Mouse (Mus musculus) myocyte (in vitro differentiated cells): Measurements from ENCODE around the gene Rusc2.

Experiments
- MAX ChIP-seq: IDR thresholded peaks from one replicate; pipeline ENCODE4 v1.6.1; 2011; ENCODE audit warnings: low read depth, mild to moderate bottlenecking, control low read depth
- POLR2A ChIP-seq: IDR thresholded peaks from one replicate; pipeline ENCODE4 v1.6.1; 2011; ENCODE audit warnings: low read depth, mild to moderate bottlenecking, control low read depth, moderate library complexity; ENCODE audit not compliant: insufficient read length
- POLR2AphosphoS2 ChIP-seq: IDR thresholded peaks from one replicate; pipeline ENCODE4 v1.6.1; 2011; ENCODE audit warnings: low read depth, control low read depth; ENCODE audit not compliant: insufficient read length
- REST ChIP-seq: IDR thresholded peaks from one replicate; pipeline ENCODE4 v1.6.1; 2011; ENCODE audit warnings: mild to moderate bottlenecking, control low read depth, moderate library complexity; ENCODE audit not compliant: insufficient read depth, insufficient read length
- TCF12 ChIP-seq: IDR thresholded peaks from one replicate; pipeline ENCODE4 v1.6.1; 2011; ENCODE audit warnings: mild to moderate bottlenecking, control low read depth; ENCODE audit not compliant: poor library complexity, insufficient read depth, severe bottlenecking
- USF1 ChIP-seq: IDR thresholded peaks from one replicate; pipeline ENCODE4 v1.6.1; 2011; ENCODE audit warnings: low read depth, mild to moderate bottlenecking, control low read depth, moderate library complexity

- TF ChIP-seq POLR2A (no peak), MAX (no peak), POLR2AphosphoS2 (no peak), USF1 (no peak), TCF12 (no peak), REST (no peak)
These were observed 20.4 kb downstream of the Rusc2 start for GRCm38 (mm10) chr4:43402212-43402611.
